Mouse (Mus musculus) thymus, postnatal 14 days (tissue): ENCODE results near the gene Matn4.
A peak's percentile ranks its signal among the peaks of the same experiment; 100 is the strongest.

Experiments
- DNase-seq: peaks from one replicate; pipeline ENCODE4 v3.0.0; 2021

The Matn4 gene

GRCm38 (mm10) chr2:164407708-164408107 lies 2.7 kb upstream of the Matn4 start:
- peak; percentile 55 for DNase-seq

- DNase-seq, result no peak
Measured at GRCm38 (mm10) chr2:164405519-164405918, 559 bp upstream of the Matn4 start.

- DNase-seq, result no peak
Measured at GRCm38 (mm10) chr2:164404082-164404990, 624 bp downstream of the Matn4 start.

- DNase-seq, result no peak
Measured at GRCm38 (mm10) chr2:164403396-164404081, 1.4 kb downstream of the Matn4 start.

GRCm38 (mm10) chr2:164402906-164403305 lies 2.1 kb downstream of the Matn4 start, which contains the start of gene Rbpjl:
Rbpjl (plus strand) TSS chr2:164403141.
- peak; percentile 74 for DNase-seq

- DNase-seq, result no peak
Measured at GRCm38 (mm10) chr2:164396911-164397310, 8.0 kb downstream of the Matn4 start.

GRCm38 (mm10) chr2:164396076-164396475 lies 8.9 kb downstream of the Matn4 start:
- DNase-seq, result no peak

GRCm38 (mm10) chr2:164393126-164393525 lies 11.8 kb downstream of the Matn4 start:
- no peak for DNase-seq

GRCm38 (mm10) chr2:164389499-164389898 lies 15.5 kb downstream of the Matn4 start:
- DNase-seq, result peak; percentile 82

- peak; percentile 19 for DNase-seq
Measured at GRCm38 (mm10) chr2:164389020-164389419, 15.9 kb downstream of the Matn4 start, which contains the start of gene Slpi. Slpi (minus strand) TSS chr2:164389095.

GRCm38 (mm10) chr2:164386953-164387352 lies 18.0 kb downstream of the Matn4 start:
- DNase-seq, result peak; percentile 29

- DNase-seq, result no peak
Measured at GRCm38 (mm10) chr2:164385927-164386763, 18.8 kb downstream of the Matn4 start.

GRCm38 (mm10) chr2:164383656-164384399 lies 21.1 kb downstream of the Matn4 start:
- DNase-seq, result no peak

- DNase-seq, result no peak
Measured at GRCm38 (mm10) chr2:164382971-164383370, 22.0 kb downstream of the Matn4 start.

GRCm38 (mm10) chr2:164381726-164382125 lies 23.2 kb downstream of the Matn4 start:
- DNase-seq, result peak; percentile 32

GRCm38 (mm10) chr2:164377478-164378426 lies 27.2 kb downstream of the Matn4 start:
- DNase-seq, result no peak

- no peak for DNase-seq
Measured at GRCm38 (mm10) chr2:164373187-164373586, 31.8 kb downstream of the Matn4 start.

- no peak for DNase-seq
Measured at GRCm38 (mm10) chr2:164372408-164373053, 32.4 kb downstream of the Matn4 start.

- DNase-seq, result no peak
Measured at GRCm38 (mm10) chr2:164371371-164371770, 33.6 kb downstream of the Matn4 start.

GRCm38 (mm10) chr2:164368620-164369105 lies 36.3 kb downstream of the Matn4 start:
- no peak for DNase-seq
